Comparison of ENCODE assay signal across 7 mouse cellular contexts in genomic region chr5:138171695-138172491, GRCm38 (mm10). TPM values are rescaled to one million over a fixed set of nuclear protein-coding genes. Genes with fewer than 3 reads are reported as not detected.
DNase-seq lines count a peak whose midpoint lies in the region; ATAC-seq lines count a peak whose summit lies in the region.

Gene Ap4m1, plus strand, starts transcription at chr5:138172002.
Gene Mcm7, minus strand, starts transcription at chr5:138172422.

- H3K4me1 ChIP-seq in intestine, embryonic 16.5 days (ENCODE audit: control insufficient read depth, insufficient read depth, low read length) = peaks cover 11% of the 10 kb centered on the region
- H3K4me1 ChIP-seq in midbrain, embryonic 11.5 days (ENCODE audit: control insufficient read depth, insufficient read depth, low read length) = peaks cover 12% of the 10 kb centered on the region

- H3K9me3 ChIP-seq in intestine, embryonic 16.5 days (ENCODE audit: control insufficient read depth, low read length) = no peaks in the 10 kb centered on the region
- no peaks in the 10 kb centered on the region for H3K9me3 ChIP-seq in midbrain, embryonic 11.5 days (ENCODE audit: control insufficient read depth, low read length)

- peak within 1 kb of the TSS; percentile 79 for H3K4me2 ChIP-seq in intestine, embryonic 16.5 days (ENCODE audit: low read depth, low read length)
- peak within 1 kb of the TSS; percentile 78 for H3K4me2 ChIP-seq in midbrain, embryonic 11.5 days

- H3K27me3 ChIP-seq in intestine, embryonic 16.5 days (replicated peaks; ENCODE audit: control insufficient read depth, insufficient read depth, low read length) = no peaks in the 10 kb centered on the region
- no peaks in the 10 kb centered on the region for H3K27me3 ChIP-seq in midbrain, embryonic 11.5 days (ENCODE audit: control insufficient read depth, insufficient read depth, low read length)

- ATAC-seq in intestine, embryonic 16.5 days = peak; percentile 90
- peak; percentile 93 for ATAC-seq in midbrain, embryonic 11.5 days (ENCODE audit: low FRiP score)

- H3K27ac ChIP-seq in intestine, embryonic 16.5 days (ENCODE audit: low read length) = peak within 1 kb of the TSS; percentile 96
- peak within 1 kb of the TSS; percentile 93 for H3K27ac ChIP-seq in midbrain, embryonic 11.5 days (ENCODE audit: low read depth, low read length)

- peaks cover 11% of the 10 kb centered on the region for H3K36me3 ChIP-seq in intestine, embryonic 16.5 days (ENCODE audit: control insufficient read depth, insufficient read depth, low read length)
- peaks cover 20% of the 10 kb centered on the region for H3K36me3 ChIP-seq in midbrain, embryonic 11.5 days (ENCODE audit: control insufficient read depth, insufficient read depth, low read length)

- WGBS in intestine, embryonic 16.5 days = under 1% methylated on average over 54 of the region's 54 CpGs
- WGBS in midbrain, embryonic 11.5 days = under 1% methylated on average over 54 of the region's 54 CpGs

- H3K9ac ChIP-seq in intestine, embryonic 16.5 days (ENCODE audit: low read depth, low read length) = peak within 1 kb of the TSS; percentile 80
- peak within 1 kb of the TSS; percentile 91 for H3K9ac ChIP-seq in midbrain, embryonic 11.5 days (ENCODE audit: low read length)

- DNase-seq in adrenal gland, adult 8-10 months = peak; percentile 98
- peak; percentile 92 for DNase-seq in embryo, embryonic 9.5 days (ENCODE audit: extremely low spot score)
- peak; percentile 96 to 98 for DNase-seq in gastrocnemius, postnatal 4 days (ENCODE audit: low spot score in 2 of 2)
- DNase-seq in left cerebral cortex, postnatal 36 days (ENCODE audit: low spot score in 2 of 2) = peak; percentile 94 to 97
- peak; percentile 98 for DNase-seq in midbrain, embryonic 11.5 days (ENCODE audit: low spot score, missing footprints)
- peak; percentile 98 for DNase-seq in skeletal muscle tissue, adult 2 months (ENCODE audit: low read depth, low spot score)

- intact Hi-C loops in left cerebral cortex, postnatal 36 days (cut with DNase I) = loop anchor here (1.0 to 2.0 kb wide), 2 partner anchors 11 to 15 kb away; partner anchors contain the start of genes Cnpy4, Cops6 and Taf6

- peak within 1 kb of the TSS; percentile 82 for H3K4me3 ChIP-seq in intestine, embryonic 16.5 days (ENCODE audit: low read length)
- peak within 1 kb of the TSS; percentile 81 for H3K4me3 ChIP-seq in midbrain, embryonic 11.5 days (ENCODE audit: low read depth, low read length)

RNA-seq across cellular contexts. Expression of gene Ap4m1, which starts in this region (rescaled TPM):
- 10 to 100 TPM; 19.5 to 34.6 (median 27.6) TPM for total RNA-seq in adrenal gland, adult 8-10 months (2022)
- 10 to 100 TPM; 22.1 to 24.1 TPM for total RNA-seq in gastrocnemius, postnatal 4 days (2021)
- 16.7 and 17.1 TPM in 2 replicates for polyA plus RNA-seq in intestine, embryonic 16.5 days (2015; fragmentation: Nextera tagmentation; extraction: Ambion mirVana)
- 10 to 100 TPM; 20.1 to 26.6 TPM for total RNA-seq in left cerebral cortex, postnatal 36 days (2021)
- 15.2 and 17.3 TPM in 2 replicates for polyA plus RNA-seq in midbrain, embryonic 11.5 days (2014; fragmentation: Nextera tagmentation; extraction: Ambion mirVana)

RNA-seq across cellular contexts. Expression of gene Mcm7, which starts in this region (rescaled TPM):
- total RNA-seq in adrenal gland, adult 8-10 months (2022) = 10 to 100 TPM; 26.2 to 40.7 (median 32.4) TPM
- 10 to 100 TPM; 48.6 to 51.9 TPM for total RNA-seq in gastrocnemius, postnatal 4 days (2021)
- 128 and 147 TPM in 2 replicates for polyA plus RNA-seq in intestine, embryonic 16.5 days (2015; fragmentation: Nextera tagmentation; extraction: Ambion mirVana)
- 10 to 100 TPM; 14.3 to 15.3 TPM for total RNA-seq in left cerebral cortex, postnatal 36 days (2021)
- 303 and 320 TPM in 2 replicates for polyA plus RNA-seq in midbrain, embryonic 11.5 days (2014; fragmentation: Nextera tagmentation; extraction: Ambion mirVana)

Comparison
In these comparisons a context has a peak if more than half of its experiments do, and no peak if none do; other contexts are left out.
1. Peak in every context shown above with its lines: DNase-seq, ATAC-seq, H3K4me3 ChIP-seq and H3K27ac ChIP-seq.